Mouse (Mus musculus) MEL (cell line): ENCODE results near the gene Pawr. TPM values are rescaled to one million over a fixed set of nuclear protein-coding genes. Genes with fewer than 3 reads are reported as not detected.

Source experiments
- DNase-seq: peaks from one replicate; pipeline ENCODE4 v3.0.0; 2011; ENCODE audit warnings: low read depth, low spot score
- H3K27ac ChIP-seq: 2 replicates; pipeline ENCODE4 v1.5.1; 2012; ENCODE audit warnings: low read depth, mild to moderate bottlenecking, control low read depth, low read length, moderate library complexity; ENCODE audit not compliant: control insufficient read depth
- H3K27me3 ChIP-seq, 2 experiments: fragments of 150-350 bp in 1 of 2; sonication (generic) in 1 of 2; 2 replicates each; pipeline ENCODE4 v1.6.1; 2012; ENCODE audit warnings: low read length in 2 of 2, mild to moderate bottlenecking in 2 of 2, improper control_type of control experiment in 1 of 2, moderate library complexity in 1 of 2; ENCODE audit not compliant: insufficient read depth in 2 of 2, control insufficient read depth in 1 of 2
- H3K36me3 ChIP-seq, 2 experiments: 2 replicates each; pipeline ENCODE4 v1.6.1; 2012 to 2014; ENCODE audit warnings: low read length in 2 of 2, improper control_type of control experiment in 1 of 2, inconsistent platforms in 1 of 2, mild to moderate bottlenecking in 1 of 2; ENCODE audit not compliant: insufficient read depth in 2 of 2, control insufficient read depth in 1 of 2
- H3K4me1 ChIP-seq, 2 experiments: fragments of 150-350 bp in 1 of 2; sonication (generic) in 1 of 2; 2 replicates each; pipeline ENCODE4 v1.6.1; 2012; ENCODE audit warnings: low read length in 2 of 2, improper control_type of control experiment in 1 of 2, mild to moderate bottlenecking in 1 of 2; ENCODE audit not compliant: insufficient read depth in 2 of 2, control insufficient read depth in 1 of 2
- H3K4me3 ChIP-seq, 2 experiments: fragments of 150-350 bp in 1 of 2; sonication (generic) in 1 of 2; 2 replicates each; pipeline ENCODE4 v1.5.1; 2012; ENCODE audit warnings: low read depth in 2 of 2, low read length in 2 of 2, mild to moderate bottlenecking in 2 of 2, moderate library complexity in 2 of 2, control low read depth in 1 of 2, improper control_type of control experiment in 1 of 2; ENCODE audit not compliant: control insufficient read depth in 1 of 2, insufficient read depth in 1 of 2
- H3K79me2 ChIP-seq: 2 replicates; pipeline ENCODE4 v1.6.1; 2012; ENCODE audit warnings: mild to moderate bottlenecking, low read length, moderate library complexity; ENCODE audit not compliant: control insufficient read depth, poor library complexity, insufficient read depth
- H3K9ac ChIP-seq: 2 replicates; pipeline ENCODE4 v1.6.1; 2012; ENCODE audit warnings: low read depth, mild to moderate bottlenecking, control low read depth, low read length, moderate library complexity; ENCODE audit not compliant: control insufficient read depth, poor library complexity, severe bottlenecking
- H3K9me3 ChIP-seq: fragments of 150-350 bp; sonication (generic); replicated peaks from 2 replicates; pipeline ENCODE4 v1.6.1; 2012; ENCODE audit warnings: mild to moderate bottlenecking, low read length, improper control_type of control experiment, moderate library complexity; ENCODE audit not compliant: insufficient read depth
- BHLHE40 ChIP-seq: IDR thresholded peaks from 2 replicates; pipeline ENCODE4 v1.6.1; 2012; ENCODE audit warnings: low read depth, mild to moderate bottlenecking, inconsistent platforms, low read length, improper control_type of control experiment, borderline replicate concordance
- CHD2 ChIP-seq: IDR thresholded peaks from 2 replicates; pipeline ENCODE4 v1.6.1; 2011; ENCODE audit warnings: low read length, improper control_type of control experiment
- CTCF ChIP-seq, 3 experiments: IDR thresholded peaks in 2 of 3; conservative IDR thresholded peaks in 1 of 3; 2 replicates each; pipeline ENCODE4 v1.5.1; 2011 to 2012; ENCODE audit warnings: low read length in 3 of 3, low read depth in 2 of 3, mild to moderate bottlenecking in 2 of 3, improper control_type of control experiment in 1 of 3, inconsistent platforms in 1 of 3, mixed read lengths in 1 of 3, moderate library complexity in 1 of 3; ENCODE audit not compliant: control insufficient read depth in 1 of 3, insufficient read depth in 1 of 3, poor library complexity in 1 of 3, severe bottlenecking in 1 of 3
- E2F4 ChIP-seq: IDR thresholded peaks from 2 replicates; pipeline ENCODE4 v1.6.1; 2011; ENCODE audit warnings: low read depth, low read length, improper control_type of control experiment, borderline replicate concordance
- ELF1 ChIP-seq: IDR thresholded peaks from 2 replicates; pipeline ENCODE4 v1.6.1; 2014; ENCODE audit warnings: low read depth, mild to moderate bottlenecking, inconsistent platforms, low read length, improper control_type of control experiment, moderate library complexity
- EP300 ChIP-seq, 2 experiments: IDR thresholded peaks; 2 replicates each; pipeline ENCODE4 v1.6.1; 2011; ENCODE audit warnings: improper control_type of control experiment in 2 of 2, low read length in 2 of 2, low read depth in 1 of 2, mild to moderate bottlenecking in 1 of 2
- ETS1 ChIP-seq: IDR thresholded peaks from 2 replicates; pipeline ENCODE4 v1.6.1; 2012; ENCODE audit warnings: low read depth, mild to moderate bottlenecking, inconsistent platforms, low read length, improper control_type of control experiment, moderate library complexity
- GABPA ChIP-seq: IDR thresholded peaks from 2 replicates; pipeline ENCODE4 v1.6.1; 2012; ENCODE audit warnings: low read depth, mild to moderate bottlenecking, inconsistent platforms, low read length, improper control_type of control experiment, moderate library complexity
- GATA1 ChIP-seq: IDR thresholded peaks from 2 replicates; pipeline ENCODE4 v1.6.1; 2011; ENCODE audit warnings: low read depth, low read length, improper control_type of control experiment
- HCFC1 ChIP-seq: IDR thresholded peaks from 2 replicates; pipeline ENCODE4 v1.6.1; 2012; ENCODE audit warnings: low read depth, mild to moderate bottlenecking, inconsistent platforms, low read length, improper control_type of control experiment, moderate library complexity
- JUND ChIP-seq: IDR thresholded peaks from 2 replicates; pipeline ENCODE4 v1.6.1; 2011; ENCODE audit warnings: low read depth, mild to moderate bottlenecking, improper control_type of control experiment, low read length
- KAT2A ChIP-seq: conservative IDR thresholded peaks from 2 replicates; pipeline ENCODE4 v1.6.1; 2012; ENCODE audit warnings: low read depth, low read length, improper control_type of control experiment, inconsistent platforms
- MAFK ChIP-seq: IDR thresholded peaks from 2 replicates; pipeline ENCODE4 v1.6.1; 2011; ENCODE audit warnings: low read depth, mild to moderate bottlenecking, low read length, improper control_type of control experiment, borderline replicate concordance
- MAX ChIP-seq: IDR thresholded peaks from 2 replicates; pipeline ENCODE4 v1.6.1; 2011; ENCODE audit warnings: low read length, improper control_type of control experiment
- MAZ ChIP-seq: IDR thresholded peaks from 2 replicates; pipeline ENCODE4 v1.6.1; 2012; ENCODE audit warnings: low read depth, mild to moderate bottlenecking, inconsistent platforms, low read length, improper control_type of control experiment
- MEF2A ChIP-seq: IDR thresholded peaks from 2 replicates; pipeline ENCODE4 v1.6.1; 2014; ENCODE audit warnings: low read depth, mild to moderate bottlenecking, inconsistent platforms, low read length, improper control_type of control experiment; ENCODE audit not compliant: poor library complexity, insufficient replicate concordance, severe bottlenecking; ENCODE audit errors: extremely low read depth
- MXI1 ChIP-seq: IDR thresholded peaks from 2 replicates; pipeline ENCODE4 v1.6.1; 2011; ENCODE audit warnings: mild to moderate bottlenecking, low read depth, low read length, improper control_type of control experiment
- MYB ChIP-seq: IDR thresholded peaks from 2 replicates; pipeline ENCODE4 v1.6.1; 2011; ENCODE audit warnings: mild to moderate bottlenecking, low read depth, low read length, improper control_type of control experiment
- MYC ChIP-seq: IDR thresholded peaks from 2 replicates; pipeline ENCODE4 v1.6.1; 2011; ENCODE audit warnings: low read depth, mild to moderate bottlenecking, low read length, improper control_type of control experiment, moderate library complexity
- NELFE ChIP-seq: IDR thresholded peaks from 2 replicates; pipeline ENCODE4 v1.6.1; 2011; ENCODE audit warnings: low read depth, low read length, improper control_type of control experiment
- NRF1 ChIP-seq: IDR thresholded peaks from 2 replicates; pipeline ENCODE4 v1.6.1; 2014; ENCODE audit warnings: low read depth, mild to moderate bottlenecking, inconsistent platforms, low read length, improper control_type of control experiment, moderate library complexity; ENCODE audit not compliant: poor library complexity, insufficient read depth, severe bottlenecking
- POLR2AphosphoS2 ChIP-seq: IDR thresholded peaks from 2 replicates; pipeline ENCODE4 v1.6.1; 2011; ENCODE audit warnings: low read length, improper control_type of control experiment
- POLR2AphosphoS5 ChIP-seq: IDR thresholded peaks from 2 replicates; pipeline ENCODE4 v1.6.1; 2012; ENCODE audit warnings: low read depth, borderline replicate concordance, mild to moderate bottlenecking, inconsistent platforms, low read length, moderate library complexity, mixed read lengths
- RAD21 ChIP-seq: IDR thresholded peaks from 2 replicates; pipeline ENCODE4 v1.6.1; 2011; ENCODE audit warnings: mild to moderate bottlenecking, low read depth, low read length, improper control_type of control experiment
- RCOR1 ChIP-seq: IDR thresholded peaks from 2 replicates; pipeline ENCODE4 v1.6.1; 2012; ENCODE audit warnings: low read depth, mild to moderate bottlenecking, inconsistent platforms, low read length, improper control_type of control experiment
- SIN3A ChIP-seq: IDR thresholded peaks from 2 replicates; pipeline ENCODE4 v1.6.1; 2012; ENCODE audit warnings: low read length, improper control_type of control experiment, inconsistent platforms
- SMC3 ChIP-seq: IDR thresholded peaks from 2 replicates; pipeline ENCODE4 v1.6.1; 2011; ENCODE audit warnings: low read depth, low read length, improper control_type of control experiment
- TAL1 ChIP-seq: IDR thresholded peaks from 2 replicates; pipeline ENCODE4 v1.6.1; 2012; ENCODE audit warnings: mild to moderate bottlenecking, inconsistent platforms, low read length, moderate library complexity, mixed read lengths
- TCF12 ChIP-seq: IDR thresholded peaks from 2 replicates; pipeline ENCODE4 v1.6.1; 2014; ENCODE audit warnings: low read depth, mild to moderate bottlenecking, inconsistent platforms, low read length, improper control_type of control experiment, moderate library complexity
- USF1 ChIP-seq: IDR thresholded peaks from 2 replicates; pipeline ENCODE4 v1.6.1; 2014; ENCODE audit warnings: low read depth, mild to moderate bottlenecking, inconsistent platforms, low read length, improper control_type of control experiment, moderate library complexity
- ZC3H11A ChIP-seq: IDR thresholded peaks from 2 replicates; pipeline ENCODE4 v1.6.1; 2012; ENCODE audit warnings: low read depth, mild to moderate bottlenecking, inconsistent platforms, low read length, improper control_type of control experiment
- ZKSCAN1 ChIP-seq: IDR thresholded peaks from 2 replicates; pipeline ENCODE4 v1.6.1; 2012; ENCODE audit warnings: low read depth, mild to moderate bottlenecking, inconsistent platforms, low read length, improper control_type of control experiment, moderate library complexity
- ZMIZ1 ChIP-seq: IDR thresholded peaks from 2 replicates; pipeline ENCODE4 v1.6.1; 2012; ENCODE audit warnings: low read depth, mild to moderate bottlenecking, inconsistent platforms, low read length, improper control_type of control experiment, moderate library complexity
- ZNF384 ChIP-seq: IDR thresholded peaks from 2 replicates; pipeline ENCODE4 v1.6.1; 2012; ENCODE audit warnings: low read depth, mild to moderate bottlenecking, inconsistent platforms, low read length, improper control_type of control experiment
- polyA plus RNA-seq, 2 experiments: library from polyadenylated mRNA; stranded (reverse) in 1 of 2; unstranded in 1 of 2; fragments of >175 nt in 1 of 2; fragments of >200 nt in 1 of 2; gene quantifications; 2 replicates each; pipeline versions ENCODE4 v1.2.1 to v1.2.4; 2012; ENCODE audit warnings: low replicate concordance in 2 of 2, low read depth in 1 of 2; ENCODE audit not compliant: insufficient read length in 2 of 2, insufficient read depth in 1 of 2, missing spikeins in 1 of 2
- total RNA-seq: library from RNA; depleted of rRNA; stranded (reverse); fragments of 300-350 nt; gene quantifications from 2 replicates; pipeline ENCODE4 v1.2.3, GENCODE M21; 2012

The Pawr gene
- total and polyA plus RNA-seq, 3 experiments = 20.7 to 29.6 TPM; not detected in 1

DNA sequence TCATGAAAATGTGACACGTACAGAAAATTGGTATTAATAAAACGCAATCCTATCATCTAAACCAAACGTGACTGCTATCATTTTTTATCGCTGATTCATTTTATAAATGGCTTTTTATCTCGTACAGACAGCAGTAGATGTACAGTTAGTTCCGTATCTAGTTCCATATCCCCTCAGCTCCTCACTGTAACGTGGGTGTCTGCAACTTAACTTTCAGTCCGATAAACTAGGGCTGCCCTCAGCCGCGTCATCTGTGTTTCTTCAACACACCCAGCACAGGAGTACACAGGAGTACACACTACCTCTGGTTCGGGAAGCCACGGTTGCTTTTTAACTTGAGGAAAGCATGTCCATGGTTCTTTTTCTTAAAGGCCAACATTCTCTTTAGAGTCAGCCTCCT, 63.3 kb downstream of the Pawr start:
- Histone ChIP-seq H3K9ac (peak overlapping the region; percentile 47), H3K9me3 (no peaks in the 10 kb centered on the region), H3K27ac (peak overlapping the region; percentile 90), H3K79me2 (no peaks in the 10 kb centered on the region; the same call in 1 of the 2 replicates), H3K27me3 (no peaks in the 10 kb centered on the region), H3K36me3 (peaks cover 5 to 25% of the 10 kb centered on the region in 2 experiments)
- DNase-seq = peak; percentile 87
- TF ChIP-seq ELF1 = no peak
- no peak for TF ChIP-seq RAD21
- peak; percentile 92 to 97 for TF ChIP-seq EP300 (IDR thresholded peaks at IDR 0.05; ENCODE audit: low read depth in 1 of 2, low read length in 2 of 2)
- no peak for TF ChIP-seq GABPA
- no peak; the same call in 1 of the 2 replicates for TF ChIP-seq MYB
- no peak for TF ChIP-seq NRF1
- TF ChIP-seq ZMIZ1 = no peak
- no peak for TF ChIP-seq MAZ
- TF ChIP-seq NELFE = no peak
- no peak for TF ChIP-seq POLR2AphosphoS2
- TF ChIP-seq SMC3 = no peak
- TF ChIP-seq MXI1 = peak; percentile 73
- peak; percentile 75 for TF ChIP-seq TAL1
- TF ChIP-seq ZNF384 = no peak
- peak; percentile 98 for TF ChIP-seq GATA1
- TF ChIP-seq MAX = no peak
- no peak for TF ChIP-seq ZC3H11A
- 0 out of 2 replicates have a peak, but pooled peaks have one; percentile 31 for TF ChIP-seq MAFK
- TF ChIP-seq ZKSCAN1 = no peak
- TF ChIP-seq BHLHE40 = peak; percentile 99
- TF ChIP-seq POLR2AphosphoS5 = no peak
- peak; percentile 83 for TF ChIP-seq RCOR1
- TF ChIP-seq MYC = peak; percentile 64; the same call in 1 of the 2 replicates
- TF ChIP-seq E2F4 = no peak
- peak; percentile 87; the same call in 1 of the 2 replicates for TF ChIP-seq MEF2A
- TF ChIP-seq ETS1 = peak; percentile 95
- no peak for TF ChIP-seq USF1
- peak; percentile 95 for TF ChIP-seq TCF12
- no peak for TF ChIP-seq KAT2A
- TF ChIP-seq HCFC1 = peak; percentile 17; the same call in 1 of the 2 replicates
- TF ChIP-seq CTCF (IDR thresholded peaks at IDR 0.05 in 2 of 3, conservative IDR thresholded peaks at IDR 0.05 in 1 of 3; ENCODE audit: control insufficient read depth in 1 of 3, insufficient read depth in 1 of 3, low read depth in 2 of 3, low read length in 3 of 3, poor library complexity in 1 of 3, severe bottlenecking in 1 of 3) = no peak
- no peak; the same call in 1 of the 2 replicates for TF ChIP-seq SIN3A
- no peak for TF ChIP-seq CHD2
- TF ChIP-seq JUND = no peak; the same call in 1 of the 2 replicates
- TF ChIP-seq, all 39 proteins: peak for 12
- peaks cover 10 to 18% of the 10 kb centered on the region in 2 experiments for H3K4me1 ChIP-seq
- H3K4me3 ChIP-seq = peak overlapping the region; percentile 28 to 49; a peak in 3 of 4 replicates
